Mouse (Mus musculus) ES-Bruce4 (cell line): ENCODE measurements around the gene Eid3.

Source experiments
- CTCF ChIP-seq: IDR thresholded peaks from one replicate; pipeline ENCODE4 v1.8.1; 2011; ENCODE audit warnings: low read depth, low read length
- POLR2A ChIP-seq: IDR thresholded peaks from one replicate; pipeline ENCODE4 v1.8.1; 2011; ENCODE audit warnings: low read length; ENCODE audit not compliant: insufficient read depth

- no peak for TF ChIP-seq POLR2A
- peak; percentile 93 for TF ChIP-seq CTCF
Observed at GRCm38 (mm10) chr10:82901436-82901835, 35.0 kb downstream of the Eid3 start.
